Mouse (Mus musculus) embryonic facial prominence, embryonic 14.5 days (tissue): ENCODE measurements at regions not wholly inside any gene's neighbourhood (a gene's known extent, or its start where the extent isn't known, plus 50 kb on each side); places are given as distances from the start of the nearest gene placed in this dataset.
A peak's percentile ranks its signal among the peaks of the same experiment; 100 is the strongest.
"Not testable (repeated sequence)": the region's sequence is repeated elsewhere in the genome, so short reads cannot be mapped to it uniquely, and the experiment has no call there.

Source experiments
- ATAC-seq: fragments of 200-750 bp; cut with Nextera tagmentation; 2 replicates; pipeline ENCODE4 v1.8.0; 2017; ENCODE audit warnings: low read depth, moderate number of reproducible peaks, moderate TSS enrichment
- DNase-seq: peaks from one replicate; pipeline ENCODE4 v3.0.0-alpha.2; 2015; ENCODE audit warnings: low spot score
- H3K27ac ChIP-seq: fragments of 300-500 bp; sonication (generic); replicated peaks from 2 replicates; pipeline ENCODE4 v1.5.1; 2014; ENCODE audit warnings: low read depth, mild to moderate bottlenecking, low read length, moderate library complexity
- H3K27me3 ChIP-seq: fragments of 300-500 bp; sonication (generic); replicated peaks from 2 replicates; pipeline ENCODE4 v1.6.1; 2014; ENCODE audit warnings: low read length; ENCODE audit not compliant: control insufficient read depth, insufficient read depth
- H3K36me3 ChIP-seq: fragments of 300-500 bp; sonication (generic); 2 replicates; pipeline ENCODE4 v1.6.1; 2014; ENCODE audit warnings: low read length, mixed read lengths; ENCODE audit not compliant: control insufficient read depth, insufficient read depth
- H3K4me1 ChIP-seq: fragments of 300-500 bp; sonication (generic); 2 replicates; pipeline ENCODE4 v1.6.1; 2014; ENCODE audit warnings: antibody characterized with exemption, low read length; ENCODE audit not compliant: control insufficient read depth, insufficient read depth
- H3K4me2 ChIP-seq: fragments of 300-500 bp; sonication (generic); 2 replicates; pipeline ENCODE4 v1.6.1; 2014; ENCODE audit warnings: low read depth, mild to moderate bottlenecking, low read length, moderate library complexity, mixed read lengths
- H3K4me3 ChIP-seq: fragments of 300-500 bp; sonication (generic); 2 replicates; pipeline ENCODE4 v1.5.1; 2014; ENCODE audit warnings: low read depth, mild to moderate bottlenecking, low read length
- H3K9ac ChIP-seq: fragments of 300-500 bp; sonication (generic); 2 replicates; pipeline ENCODE4 v1.6.1; 2014; ENCODE audit warnings: low read depth, mild to moderate bottlenecking, low read length, moderate library complexity, mixed read lengths
- H3K9me3 ChIP-seq: fragments of 300-500 bp; sonication (generic); 2 replicates; pipeline ENCODE4 v1.6.1; 2016; ENCODE audit warnings: low read length; ENCODE audit not compliant: control insufficient read depth
- WGBS: fragments of 180-500 bp; shearing (Covaris S2); extraction: QIAGEN DNeasy Blood & Tissue Kit; methylation state at CpG from one replicate; pipeline ENCODE4 v1.1.7; 2014; 5-methylcytosine and 5-hydroxymethylcytosine counted together

DNA sequence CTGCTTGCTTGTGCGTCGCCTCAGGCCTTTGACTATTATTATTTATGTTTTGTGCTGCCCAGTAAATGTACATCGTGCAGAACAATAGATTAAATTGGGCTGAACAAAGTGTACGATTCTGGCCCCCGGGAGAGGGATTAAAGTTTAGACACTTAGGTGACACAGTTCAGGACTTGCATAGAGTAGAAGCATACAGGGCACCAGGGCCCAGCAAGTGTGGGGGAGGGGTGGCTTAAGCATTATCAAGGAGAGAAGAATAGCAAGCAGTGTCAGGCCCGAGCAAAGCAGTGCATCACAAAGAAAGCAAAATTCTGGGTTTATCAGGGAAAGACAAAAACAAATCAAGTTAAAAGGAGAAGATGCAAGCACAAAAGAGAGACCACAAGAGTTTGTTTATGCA is 133.3 kb upstream of the Myt1l start:
- no peaks in the 10 kb centered on the region for H3K4me1 ChIP-seq
- H3K9me3 ChIP-seq, result no peaks in the 10 kb centered on the region
- ATAC-seq (no peak), DNase-seq (no peak)
- no peak overlapping the region for H3K9ac ChIP-seq
- no peak overlapping the region for H3K27ac ChIP-seq
- 60% methylated on average over 6 of the region's 6 CpGs for WGBS
- H3K27me3 ChIP-seq, result no peaks in the 10 kb centered on the region
- H3K4me2 ChIP-seq, result no peak overlapping the region
- no peak overlapping the region for H3K4me3 ChIP-seq
- H3K36me3 ChIP-seq, result no peaks in the 10 kb centered on the region

DNA sequence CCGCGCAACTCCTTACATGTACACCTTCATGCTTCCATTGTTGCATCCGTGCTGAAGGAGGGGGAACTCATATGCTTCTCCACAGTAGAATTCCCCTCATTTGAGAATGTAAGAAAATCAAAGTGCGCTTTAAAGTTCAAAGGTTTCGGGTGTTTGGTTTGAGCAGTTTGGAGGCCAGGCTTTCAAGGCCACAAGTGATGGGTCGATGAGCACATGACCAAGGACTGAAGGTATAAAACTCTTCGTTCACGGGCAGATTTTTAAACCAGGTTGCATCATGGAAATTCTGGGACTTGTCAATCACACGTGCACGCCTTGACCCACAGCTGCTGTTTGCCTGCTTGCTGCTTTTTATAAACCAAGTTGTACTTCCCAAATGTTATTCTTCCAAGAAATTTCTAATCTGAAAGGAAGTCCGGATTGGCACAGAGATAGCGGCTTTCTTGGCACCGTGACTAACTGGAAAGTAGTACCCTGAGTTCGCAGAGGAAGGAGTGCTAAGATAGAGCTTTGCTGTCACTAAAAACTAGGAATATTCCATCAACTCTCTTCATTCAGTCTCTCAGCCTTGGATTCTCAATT is 132.7 kb upstream of the Myt1l start:
- DNase-seq (no peak), ATAC-seq (no peak)
- Histone ChIP-seq H3K9me3 (no peaks in the 10 kb centered on the region), H3K36me3 (no peaks in the 10 kb centered on the region), H3K4me3 (no peak overlapping the region), H3K9ac (no peak overlapping the region), H3K27me3 (no peaks in the 10 kb centered on the region), H3K4me1 (no peaks in the 10 kb centered on the region), H3K4me2 (no peak overlapping the region), H3K27ac (no peak overlapping the region)
- 85% methylated on average over 14 of the region's 14 CpGs for WGBS

DNA sequence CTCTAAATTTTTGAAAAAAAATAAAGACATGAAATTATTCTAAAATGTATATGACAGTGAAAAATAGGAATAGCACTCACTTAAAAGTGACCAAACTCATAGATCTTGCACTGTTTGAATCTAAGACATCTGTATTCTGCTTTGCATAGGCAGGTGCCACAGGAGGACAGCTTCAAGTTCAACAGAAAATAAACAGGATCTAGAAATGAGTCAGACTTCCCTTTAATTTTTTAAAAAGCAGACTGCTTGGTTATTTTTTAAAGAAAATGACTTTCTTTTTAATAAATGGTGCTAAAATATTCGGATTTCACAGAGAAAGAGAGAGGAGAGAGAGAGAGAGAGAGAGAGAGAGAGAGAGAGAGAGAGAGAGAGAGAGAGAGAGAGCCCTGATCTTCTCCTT is 123.8 kb upstream of the Myt1l start:
- no peak for DNase-seq
- Histone ChIP-seq H3K36me3 (no peaks in the 10 kb centered on the region), H3K9ac (no peak overlapping the region), H3K27me3 (no peaks in the 10 kb centered on the region), H3K4me2 (no peak overlapping the region), H3K27ac (no peak overlapping the region), H3K4me3 (no peak overlapping the region), H3K9me3 (no peaks in the 10 kb centered on the region), H3K4me1 (no peaks in the 10 kb centered on the region)
- 9% methylated on average over 1 of the region's 1 CpGs for WGBS
- no peak for ATAC-seq

DNA sequence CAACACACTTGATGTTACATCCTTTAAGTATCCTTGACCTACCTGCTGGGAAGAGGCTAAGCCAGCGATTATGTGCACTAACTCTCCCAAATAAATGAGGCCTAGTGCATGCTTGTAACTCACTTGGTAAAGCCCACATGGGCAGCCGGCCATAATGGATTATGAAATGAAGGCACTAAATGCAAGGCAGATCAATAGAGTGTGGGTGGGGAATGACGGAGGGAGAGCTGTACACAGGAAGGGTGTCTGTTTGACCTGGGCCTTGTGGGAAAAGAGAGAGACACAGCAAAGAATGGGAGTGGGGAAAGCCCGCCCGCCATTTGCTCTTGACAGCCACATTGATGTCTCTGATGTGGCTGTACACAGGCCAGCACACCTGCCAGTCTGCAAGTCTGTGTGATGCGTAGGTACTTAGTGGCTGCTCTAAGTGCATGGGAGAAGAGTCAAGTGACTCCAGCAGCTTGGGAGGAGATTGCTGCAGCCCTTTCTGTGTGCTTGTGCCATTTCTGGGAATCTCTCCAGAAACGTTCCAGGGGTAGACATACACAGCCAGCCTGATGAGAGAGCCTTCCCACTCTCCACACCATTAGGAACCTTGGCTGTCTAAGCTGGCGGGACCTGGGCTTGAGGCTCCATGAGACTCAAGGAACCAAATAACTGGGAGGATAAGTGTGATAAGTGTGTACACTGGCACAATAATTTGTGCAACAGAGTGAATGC is 118.7 kb upstream of the Myt1l start:
- Histone ChIP-seq H3K27ac (no peak overlapping the region), H3K4me3 (no peak overlapping the region), H3K36me3 (no peaks in the 10 kb centered on the region), H3K4me2 (no peak overlapping the region), H3K9ac (no peak overlapping the region), H3K9me3 (no peaks in the 10 kb centered on the region), H3K27me3 (no peaks in the 10 kb centered on the region), H3K4me1 (no peaks in the 10 kb centered on the region)
- DNase-seq (no peak), ATAC-seq (no peak)
- WGBS, result 90% methylated on average over 8 of the region's 8 CpGs

DNA sequence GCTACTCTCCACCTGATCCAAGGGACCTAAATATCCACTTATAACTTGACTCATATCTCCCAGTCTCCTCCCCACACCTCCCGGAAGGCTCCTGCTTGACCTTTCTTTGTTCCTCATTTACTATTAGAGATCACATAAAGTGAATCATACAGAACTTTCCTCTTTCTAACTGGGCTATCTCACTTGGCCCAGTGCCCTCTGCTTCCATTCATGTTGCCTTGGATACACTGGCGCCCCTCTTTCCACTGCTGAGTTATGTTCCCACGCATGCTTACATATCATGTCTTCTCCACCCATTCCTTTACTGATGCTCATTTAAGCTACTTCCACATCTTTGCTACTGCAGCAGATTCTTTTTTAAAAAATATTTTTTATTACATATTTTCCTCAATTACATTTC is 94.2 kb upstream of the Myt1l start:
- ATAC-seq (no peak), DNase-seq (no peak)

DNA sequence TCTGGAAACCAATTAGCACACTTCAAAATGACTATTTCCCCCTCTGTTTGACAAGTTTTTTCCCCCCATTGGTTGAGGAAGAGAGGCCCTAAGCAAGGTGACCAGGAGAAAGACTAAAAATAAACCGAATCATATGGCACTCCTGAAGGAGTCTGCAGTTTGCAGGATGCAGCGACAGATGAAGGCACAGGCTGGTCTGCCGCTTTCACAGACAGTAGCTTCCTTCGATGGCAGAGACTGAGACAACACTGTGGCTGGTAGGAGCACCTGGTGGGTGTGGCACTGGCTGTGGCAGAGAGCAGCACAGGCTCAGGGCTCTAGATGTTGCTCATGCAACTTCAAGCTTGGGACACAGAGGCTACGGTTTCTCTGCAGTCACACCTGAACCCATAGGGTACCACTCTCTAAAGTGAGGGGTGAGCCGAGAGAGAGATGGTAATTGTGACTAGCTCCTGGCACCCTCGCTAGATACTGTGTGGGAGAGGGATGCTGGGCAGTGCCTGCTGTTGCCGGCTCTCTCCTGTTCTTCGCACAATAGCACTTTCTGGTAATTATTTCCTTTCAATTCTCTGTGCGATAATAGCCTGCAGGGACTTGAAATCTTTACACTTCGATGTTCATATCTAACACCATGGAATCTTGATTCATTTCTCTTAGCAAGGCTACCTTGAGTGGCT is 88.7 kb upstream of the Myt1l start:
- Histone ChIP-seq H3K9me3 (no peaks in the 10 kb centered on the region), H3K36me3 (no peaks in the 10 kb centered on the region), H3K4me2 (no peak overlapping the region), H3K4me3 (no peak overlapping the region), H3K27me3 (no peaks in the 10 kb centered on the region), H3K27ac (no peak overlapping the region), H3K4me1 (no peaks in the 10 kb centered on the region), H3K9ac (no peak overlapping the region)
- ATAC-seq (no peak), DNase-seq (no peak)
- 70% methylated on average over 11 of the region's 11 CpGs for WGBS

More for the DNA sequence above, 94.2 kb upstream of the Myt1l start:
- Histone ChIP-seq H3K36me3 (no peaks in the 10 kb centered on the region), H3K9ac (no peak overlapping the region), H3K27me3 (no peaks in the 10 kb centered on the region), H3K4me2 (no peak overlapping the region), H3K4me1 (no peaks in the 10 kb centered on the region), H3K27ac (no peak overlapping the region), H3K9me3 (no peaks in the 10 kb centered on the region), H3K4me3 (no peak overlapping the region)
- 90% methylated on average over 3 of the region's 3 CpGs for WGBS

DNA sequence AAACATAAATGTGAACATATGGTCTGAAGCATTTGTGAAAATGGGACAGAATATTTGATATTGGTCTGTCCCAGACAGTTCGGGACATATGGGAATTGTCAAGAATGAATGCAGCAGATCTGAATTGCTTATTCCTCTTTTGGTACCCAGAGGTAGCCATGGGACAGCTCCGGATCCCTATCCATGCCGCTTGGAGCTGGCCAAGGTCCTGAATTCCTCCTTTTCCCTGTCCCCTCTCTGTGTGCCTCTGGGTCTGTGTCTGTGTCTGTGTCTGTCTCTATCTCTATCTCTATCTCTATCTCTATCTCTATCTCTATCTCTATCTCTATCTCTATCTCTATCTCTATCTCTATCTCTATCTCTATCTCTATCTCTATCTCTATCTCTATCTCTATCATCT is 63.0 kb upstream of the Myt1l start:
- H3K9me3 ChIP-seq, H3K4me3 ChIP-seq, H3K27me3 ChIP-seq, H3K36me3 ChIP-seq, H3K27ac ChIP-seq, H3K4me2 ChIP-seq, H3K9ac ChIP-seq, ATAC-seq, H3K4me1 ChIP-seq: not testable (repeated sequence)
- peak; percentile 83 for DNase-seq
- WGBS, result 13% methylated on average over 3 of the region's 3 CpGs
